28 mouse cellular contexts compared by ENCODE assay signal in genomic region chr16:13840956-13841355, GRCm38 (mm10).
"Had no signal": no experiment of that assay in that cellular context is flagged by ENCODE, and none has a peak within 500 bp of the region (broad histone marks: within the 10 kb centered on the region; RNA-seq: fewer than 3 reads in every experiment).

No protein-coding gene starts in this region.

- H3K27me3 ChIP-seq: limb, embryonic 12.5 days; limb, embryonic 13.5 days; limb, embryonic 15.5 days; liver, embryonic 12.5 days; liver, embryonic 13.5 days; liver, embryonic 15.5 days; lung, embryonic 15.5 days; megakaryocyte, embryonic 14.5 days; midbrain, embryonic 12.5 days; midbrain, embryonic 13.5 days; midbrain, embryonic 15.5 days; neural tube, embryonic 12.5 days had no signal

- H3K27ac ChIP-seq: limb, embryonic 10.5 days; limb, embryonic 12.5 days; limb, embryonic 13.5 days; limb, embryonic 15.5 days; liver, embryonic 12.5 days; liver, embryonic 13.5 days; liver, embryonic 14.5 days; liver, embryonic 15.5 days; lung, embryonic 15.5 days; macrophage; midbrain, embryonic 10.5 days; midbrain, embryonic 12.5 days; midbrain, embryonic 13.5 days; midbrain, embryonic 15.5 days; neural tube, embryonic 12.5 days had no signal

- H3K4me3 ChIP-seq: limb, embryonic 10.5 days; limb, embryonic 12.5 days; limb, embryonic 13.5 days; limb, embryonic 15.5 days; liver, embryonic 12.5 days; liver, embryonic 13.5 days; liver, embryonic 15.5 days; lung, embryonic 15.5 days; megakaryocyte, embryonic 14.5 days; midbrain, embryonic 10.5 days; midbrain, embryonic 12.5 days; midbrain, embryonic 13.5 days; midbrain, embryonic 15.5 days; myocyte; neural tube, embryonic 12.5 days had no signal

- H3K9ac ChIP-seq: limb, embryonic 12.5 days; limb, embryonic 13.5 days; limb, embryonic 15.5 days; liver, embryonic 12.5 days; liver, embryonic 13.5 days; liver, embryonic 14.5 days; liver, embryonic 15.5 days; liver, postnatal 0 days; lung, embryonic 14.5 days; lung, embryonic 15.5 days; midbrain, embryonic 12.5 days; midbrain, embryonic 13.5 days; midbrain, embryonic 15.5 days; neural tube, embryonic 12.5 days had no signal

- H3K9me3 ChIP-seq: limb, embryonic 10.5 days; limb, embryonic 12.5 days; limb, embryonic 13.5 days; limb, embryonic 15.5 days; liver, embryonic 12.5 days; liver, embryonic 13.5 days; liver, embryonic 15.5 days; lung, embryonic 15.5 days; megakaryocyte, embryonic 14.5 days; midbrain, embryonic 10.5 days; midbrain, embryonic 12.5 days; midbrain, embryonic 13.5 days; midbrain, embryonic 15.5 days; neural tube, embryonic 12.5 days had no signal

- H3K4me1 ChIP-seq: limb, embryonic 10.5 days; limb, embryonic 12.5 days; limb, embryonic 13.5 days; limb, embryonic 15.5 days; liver, embryonic 12.5 days; liver, embryonic 13.5 days; liver, embryonic 15.5 days; lung, embryonic 15.5 days; megakaryocyte, embryonic 14.5 days; midbrain, embryonic 10.5 days; midbrain, embryonic 12.5 days; midbrain, embryonic 13.5 days; midbrain, embryonic 15.5 days; neural tube, embryonic 12.5 days had no signal

- DNase-seq: left cerebral cortex, postnatal 4 days; liver; liver, embryonic 13.5 days; liver, postnatal 0 days; lung, adult 18-20 months; lung, adult 2 months; lung, embryonic 14.5 days; lung, postnatal 10 days; lung, postnatal 14 days; lung, postnatal 36 days; lung, postnatal 4 days; midbrain, embryonic 14.5 days had no signal
